8 mouse cellular contexts compared by ENCODE assay signal in genomic region chr2:31761115-31761531, GRCm38 (mm10). TPM values are rescaled to one million over a fixed set of nuclear protein-coding genes. Genes with fewer than 3 reads are reported as not detected.
DNase-seq lines count a peak whose midpoint lies in the region; ATAC-seq and TF ChIP-seq lines count a peak whose summit lies in the region.

No protein-coding gene starts in this region.

- H3K4me1 ChIP-seq in lung, embryonic 14.5 days (ENCODE audit: insufficient read depth), result peaks cover 35% of the 10 kb centered on the region
- H3K4me1 ChIP-seq in embryonic facial prominence, embryonic 12.5 days, result peaks cover 48% of the 10 kb centered on the region
- H3K4me1 ChIP-seq in intestine, embryonic 15.5 days (replicated peaks), result peaks cover 33% of the 10 kb centered on the region
- H3K4me1 ChIP-seq in neural tube, embryonic 13.5 days (replicated peaks), result peaks cover 67% of the 10 kb centered on the region

- H3K4me3 ChIP-seq in lung, embryonic 14.5 days (ENCODE audit: low read depth, low read length), result peak overlapping the region; percentile 87
- H3K4me3 ChIP-seq in embryonic facial prominence, embryonic 12.5 days, result peak overlapping the region; percentile 73
- peak overlapping the region; percentile 85 for H3K4me3 ChIP-seq in intestine, embryonic 15.5 days (replicated peaks)
- H3K4me3 ChIP-seq in neural tube, embryonic 13.5 days, result peak overlapping the region; percentile 77

- H3K27me3 ChIP-seq in lung, embryonic 14.5 days (ENCODE audit: insufficient read depth, low read length), result no peaks in the 10 kb centered on the region
- H3K27me3 ChIP-seq in embryonic facial prominence, embryonic 12.5 days, result no peaks in the 10 kb centered on the region
- no peaks in the 10 kb centered on the region for H3K27me3 ChIP-seq in intestine, embryonic 15.5 days (replicated peaks)
- no peaks in the 10 kb centered on the region for H3K27me3 ChIP-seq in neural tube, embryonic 13.5 days

- no peaks in the 10 kb centered on the region for H3K36me3 ChIP-seq in lung, embryonic 14.5 days (ENCODE audit: insufficient read depth)
- no peaks in the 10 kb centered on the region for H3K36me3 ChIP-seq in embryonic facial prominence, embryonic 12.5 days
- H3K36me3 ChIP-seq in intestine, embryonic 15.5 days, result no peaks in the 10 kb centered on the region
- no peaks in the 10 kb centered on the region for H3K36me3 ChIP-seq in neural tube, embryonic 13.5 days

- no peaks in the 10 kb centered on the region for H3K9me3 ChIP-seq in lung, embryonic 14.5 days (ENCODE audit: low read depth, low read length)
- no peaks in the 10 kb centered on the region for H3K9me3 ChIP-seq in embryonic facial prominence, embryonic 12.5 days
- H3K9me3 ChIP-seq in intestine, embryonic 15.5 days, result no peaks in the 10 kb centered on the region
- no peaks in the 10 kb centered on the region for H3K9me3 ChIP-seq in neural tube, embryonic 13.5 days

- DNase-seq in lung, embryonic 14.5 days, result peak; percentile 45
- DNase-seq in lung, postnatal 14 days, result no peak
- no peak for DNase-seq in urinary bladder, postnatal 25 days (ENCODE audit: low spot score)
- DNase-seq in frontal cortex, postnatal 25 days (ENCODE audit: low spot score in 2 of 2), result no peak

- peak overlapping the region; percentile 86 for H3K4me2 ChIP-seq in lung, embryonic 14.5 days
- H3K4me2 ChIP-seq in embryonic facial prominence, embryonic 12.5 days (replicated peaks), result peak overlapping the region; percentile 79
- peak overlapping the region; percentile 84 for H3K4me2 ChIP-seq in intestine, embryonic 15.5 days (replicated peaks)
- peak overlapping the region; percentile 86 for H3K4me2 ChIP-seq in neural tube, embryonic 13.5 days

- peak overlapping the region; percentile 100 for H3K9ac ChIP-seq in lung, embryonic 14.5 days
- H3K9ac ChIP-seq in embryonic facial prominence, embryonic 12.5 days, result peak overlapping the region; percentile 90
- peak overlapping the region; percentile 86 for H3K9ac ChIP-seq in intestine, embryonic 15.5 days
- peak overlapping the region; percentile 93 for H3K9ac ChIP-seq in neural tube, embryonic 13.5 days

- no peak for ATAC-seq in lung, embryonic 14.5 days (ENCODE audit: insufficient read depth)
- no peak for ATAC-seq in embryonic facial prominence, embryonic 12.5 days (ENCODE audit: insufficient number of reproducible peaks, insufficient read depth, low FRiP score, low TSS enrichment)
- ATAC-seq in intestine, embryonic 15.5 days, result no peak
- no peak for ATAC-seq in neural tube, embryonic 13.5 days (ENCODE audit: low read depth)
- no peak for ATAC-seq in inflammation-experienced regulatory T-cells, adult 6 months

- peak overlapping the region; percentile 98 for H3K27ac ChIP-seq in lung, embryonic 14.5 days (ENCODE audit: low read depth)
- peak overlapping the region; percentile 95 for H3K27ac ChIP-seq in embryonic facial prominence, embryonic 12.5 days
- peak overlapping the region; percentile 87 for H3K27ac ChIP-seq in intestine, embryonic 15.5 days
- H3K27ac ChIP-seq in neural tube, embryonic 13.5 days (replicated peaks), result peak overlapping the region; percentile 84

- 3% methylated on average over 7 of the region's 7 CpGs for WGBS in lung, embryonic 14.5 days
- 3% methylated on average over 7 of the region's 7 CpGs for WGBS in embryonic facial prominence, embryonic 12.5 days
- WGBS in intestine, embryonic 15.5 days, result 4% methylated on average over 7 of the region's 7 CpGs
- WGBS in neural tube, embryonic 13.5 days, result 7% methylated on average over 7 of the region's 7 CpGs

- TF ChIP-seq CTCF in lung, embryonic 14.5 days (IDR thresholded peaks at IDR 0.05; ENCODE audit: low read depth), result no peak

RNA-seq across cellular contexts. Expression of gene Qrfp, which starts 49.3 kb away (rescaled TPM):
- 0.12 TPM in 1 of 2 replicates, not detected in the other for polyA plus RNA-seq in lung, embryonic 14.5 days (2014; fragmentation: Nextera tagmentation; extraction: Ambion mirVana)
- polyA plus RNA-seq in embryonic facial prominence, embryonic 12.5 days (2016; fragmentation: Nextera tagmentation; extraction: Ambion mirVana), result 0.15 and 0.18 TPM in 2 replicates
- 0.05 TPM in 2 replicates for polyA plus RNA-seq in intestine, embryonic 15.5 days (2015; fragmentation: Nextera tagmentation; extraction: Ambion mirVana)
- polyA plus RNA-seq in neural tube, embryonic 13.5 days (2015; fragmentation: Nextera tagmentation; extraction: Ambion mirVana), result 0.13 TPM in 1 of 2 replicates, not detected in the other
- 1 to 10 TPM in 1 of 3 experiments, under 1 TPM in 2; 0.60 to 1.1 (median 0.79) TPM for polyA plus RNA-seq in inflammation-experienced regulatory T-cells, adult 6 months (2017; shearing (Covaris generic))
